Mouse (Mus musculus) CD4-positive naive resting alpha-beta T cell, adult 57 days (primary cell): Measurements from ENCODE around the gene Il15ra. TPM values are rescaled to one million over a fixed set of nuclear protein-coding genes. Genes with fewer than 3 reads are reported as not detected.

Experiments used
- total RNA-seq: library from RNA; stranded (reverse); gene quantifications from one replicate; pipeline ENCODE4 v1.2.4, GENCODE M21; 2023

The Il15ra gene
- 7.0 TPM for total RNA-seq

GRCm38 (mm10) chr2:11705201-11706025 lies at the start of gene Il15ra:
Gene Il15ra (plus strand): TSS chr2:11705290.

GRCm38 (mm10) chr2:11777091-11778068 lies 72.3 kb downstream of the Il15ra start, which contains the start of the genes Fbh1 and Ankrd16:
Gene Fbh1 (minus strand): TSS chr2:11777582.
Gene Ankrd16 (plus strand): TSS chr2:11777876.

Other genes starting within 250 kb of the Il15ra start
- gene Pfkfb3, start 151.2 kb upstream of the Il15ra start, total RNA-seq: 34.3 TPM
- gene Rbm17, start 101.1 kb upstream of the Il15ra start, total RNA-seq: 145 TPM
- not detected for gene Gm17490, start 79.0 kb upstream of the Il15ra start, total RNA-seq
- 8.3 TPM for gene Il2ra, start 62.5 kb upstream of the Il15ra start, total RNA-seq
- gene Fbh1, start 72.3 kb downstream of the Il15ra start, total RNA-seq: 53.9 TPM
- 78.7 TPM for gene Ankrd16, start 72.6 kb downstream of the Il15ra start, total RNA-seq